Mouse (Mus musculus) kidney, postnatal 0 days (tissue): ENCODE measurements around the gene Tldc1. TPM values are rescaled to one million over a fixed set of nuclear protein-coding genes. Genes with fewer than 3 reads are reported as not detected.

Experiments used
- ATAC-seq: fragments of 200-750 bp; cut with Nextera tagmentation; replicated peaks from 2 replicates; pipeline ENCODE4 v1.8.0; 2017; ENCODE audit warnings: low read depth, moderate number of reproducible peaks, moderate TSS enrichment, moderate library complexity; ENCODE audit not compliant: low FRiP score
- DNase-seq: peaks from one replicate; pipeline ENCODE4 v3.0.0-alpha.2; 2016; ENCODE audit warnings: low spot score
- H3K27ac ChIP-seq: fragments of 300-500 bp; sonication (generic); 2 replicates; pipeline ENCODE4 v1.5.1; 2014; ENCODE audit warnings: mild to moderate bottlenecking
- H3K27me3 ChIP-seq: fragments of 300-500 bp; sonication (generic); 2 replicates; pipeline ENCODE4 v1.6.1; 2014; ENCODE audit warnings: low read length, mixed read lengths; ENCODE audit not compliant: insufficient read depth
- H3K36me3 ChIP-seq: fragments of 300-500 bp; sonication (generic); 2 replicates; pipeline ENCODE4 v1.6.1; 2014; ENCODE audit warnings: low read length, mixed read lengths; ENCODE audit not compliant: insufficient read depth
- H3K4me1 ChIP-seq: fragments of 300-500 bp; sonication (generic); replicated peaks from 2 replicates; pipeline ENCODE4 v1.6.1; 2014; ENCODE audit warnings: antibody characterized with exemption, low read length, mixed read lengths; ENCODE audit not compliant: insufficient read depth
- H3K4me2 ChIP-seq: fragments of 300-500 bp; sonication (generic); 2 replicates; pipeline ENCODE4 v1.6.1; 2014; ENCODE audit warnings: mild to moderate bottlenecking, low read length, moderate library complexity, mixed read lengths
- H3K4me3 ChIP-seq: fragments of 300-500 bp; sonication (generic); replicated peaks from 2 replicates; pipeline ENCODE4 v1.5.1; 2014; ENCODE audit warnings: low read depth, low read length
- H3K9ac ChIP-seq: fragments of 300-500 bp; sonication (generic); 2 replicates; pipeline ENCODE4 v1.6.1; 2014; ENCODE audit warnings: low read depth, low read length
- H3K9me3 ChIP-seq: fragments of 300-500 bp; sonication (generic); replicated peaks from 2 replicates; pipeline ENCODE4 v1.6.1; 2016; ENCODE audit warnings: low read length, inconsistent platforms, mixed read lengths
- CTCF ChIP-seq: IDR thresholded peaks from 2 replicates; pipeline ENCODE4 v1.5.1; 2016; ENCODE audit warnings: antibody characterized with exemption, low read depth, mild to moderate bottlenecking, moderate library complexity
- WGBS: fragments of 180-500 bp; shearing (Covaris S2); extraction: QIAGEN DNeasy Blood & Tissue Kit; methylation state at CpG from one replicate; pipeline ENCODE4 v1.1.7; 2014; 5-methylcytosine and 5-hydroxymethylcytosine counted together
- polyA plus RNA-seq: library from polyadenylated mRNA; unstranded; fragments of >200 nt; fragmentation: Nextera tagmentation; extraction: Ambion mirVana; gene quantifications from 2 replicates; pipeline ENCODE4 v1.2.1, GENCODE M21; 2015

Gene Tldc1
- polyA plus RNA-seq, 1 experiment from 2014 or later = 11.9 TPM

DNA sequence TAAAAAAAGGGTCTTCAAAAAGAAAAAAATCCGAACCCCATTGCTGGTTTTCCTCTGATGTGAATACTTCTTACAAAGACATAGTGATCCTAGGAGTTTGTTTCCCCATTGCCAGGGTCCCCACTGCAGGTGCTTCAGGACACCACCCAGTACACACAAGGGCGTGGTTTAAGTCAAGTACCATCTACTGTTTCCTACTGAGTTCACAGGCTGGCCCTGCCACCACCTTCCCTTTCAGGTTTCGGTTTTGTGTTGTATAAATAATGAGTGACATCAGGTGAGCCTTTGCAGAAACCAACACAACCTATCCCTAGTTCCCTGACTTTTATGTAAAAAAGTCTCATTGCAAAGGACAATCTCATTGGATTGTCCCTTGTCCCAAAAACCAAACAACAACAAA lies 17.4 kb upstream of the Tldc1 start:
- TF ChIP-seq CTCF = no peak
- H3K4me3 ChIP-seq = no peak overlapping the region

DNA sequence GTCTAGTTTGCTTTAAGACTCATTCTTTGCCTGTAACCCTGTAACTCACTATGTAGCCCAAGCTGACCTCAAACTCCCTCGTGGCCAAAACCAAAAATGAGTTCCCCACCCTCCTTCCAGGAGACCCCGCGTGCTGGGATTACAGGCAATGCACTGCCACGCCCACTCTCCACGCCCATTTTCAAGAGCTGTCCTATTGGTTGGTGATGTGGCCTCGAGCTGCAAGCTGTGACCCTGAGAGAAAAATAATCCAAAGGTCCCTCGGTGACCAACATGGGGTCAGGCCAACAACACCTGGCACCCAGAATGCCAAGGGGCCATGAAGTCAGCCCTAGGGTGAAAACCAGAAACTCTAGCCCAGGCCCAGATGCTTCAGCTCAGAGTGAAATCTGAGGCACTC lies 16.5 kb upstream of the Tldc1 start:
- DNase-seq (no peak), ATAC-seq (no peak)
- no peak for TF ChIP-seq CTCF
- Histone ChIP-seq H3K36me3 (no peaks in the 10 kb centered on the region), H3K4me1 (peaks cover 23% of the 10 kb centered on the region), H3K9ac (no peak overlapping the region), H3K27ac (no peak overlapping the region), H3K27me3 (no peaks in the 10 kb centered on the region), H3K4me3 (no peak overlapping the region), H3K4me2 (no peak overlapping the region), H3K9me3 (no peaks in the 10 kb centered on the region)
- WGBS = 27% methylated on average over 7 of the region's 7 CpGs

More for the DNA sequence above, 17.4 kb upstream of the Tldc1 start:
- Histone ChIP-seq H3K27ac (no peak overlapping the region), H3K4me1 (peaks cover 23% of the 10 kb centered on the region), H3K9ac (no peak overlapping the region), H3K27me3 (no peaks in the 10 kb centered on the region), H3K4me2 (no peak overlapping the region), H3K36me3 (no peaks in the 10 kb centered on the region), H3K9me3 (no peaks in the 10 kb centered on the region)
- 88% methylated on average over 3 of the region's 3 CpGs for WGBS
- DNase-seq (no peak), ATAC-seq (no peak)

DNA sequence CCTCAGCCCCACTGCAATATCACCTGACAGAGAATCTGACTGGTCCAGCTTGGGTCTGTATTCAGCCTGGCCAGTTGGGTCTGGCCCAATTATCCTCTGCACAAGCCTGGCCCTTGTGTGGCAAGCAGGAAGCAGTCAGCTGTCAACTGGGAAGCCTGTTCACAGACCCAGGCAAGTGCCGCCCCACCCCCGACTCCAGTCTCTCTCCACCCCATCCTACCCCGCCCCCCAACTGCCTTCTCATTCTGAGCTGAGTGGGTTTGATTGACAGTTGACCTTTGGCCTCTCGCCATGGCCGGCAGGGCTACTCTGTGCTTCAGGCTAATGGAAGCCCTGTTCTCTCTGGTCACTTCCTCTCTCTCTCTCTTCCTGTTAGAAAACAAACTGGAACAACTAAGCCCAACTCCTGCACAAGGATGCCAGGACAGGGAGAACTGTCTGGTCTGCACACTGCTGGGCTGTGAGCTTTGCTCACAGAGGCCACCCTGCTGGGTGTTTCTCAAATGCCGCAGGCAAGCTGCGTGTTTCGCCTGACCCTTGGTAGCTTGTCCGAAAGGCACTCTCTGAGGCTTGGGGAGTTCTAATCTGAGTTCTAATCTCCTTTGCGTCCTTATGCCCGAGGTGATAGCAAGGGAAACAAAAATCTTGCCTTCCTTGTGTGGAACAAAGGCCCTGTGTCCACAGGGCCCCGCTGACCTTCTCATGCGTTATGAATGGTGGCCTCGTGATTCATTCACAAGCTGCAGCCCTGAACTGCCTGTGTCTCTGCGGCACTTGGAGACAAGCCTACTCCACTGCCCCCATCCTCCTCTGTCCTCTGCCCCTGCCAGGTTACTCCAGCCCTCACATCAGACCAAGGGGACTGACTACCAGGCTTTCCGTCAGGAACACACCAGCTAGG lies 13.8 kb upstream of the Tldc1 start:
- H3K4me3 ChIP-seq = no peak overlapping the region
- peak; percentile 47 for ATAC-seq
- 0 out of 2 replicates have a peak, but pooled peaks cover 10% of the 10 kb centered on the region for H3K4me1 ChIP-seq

DNA sequence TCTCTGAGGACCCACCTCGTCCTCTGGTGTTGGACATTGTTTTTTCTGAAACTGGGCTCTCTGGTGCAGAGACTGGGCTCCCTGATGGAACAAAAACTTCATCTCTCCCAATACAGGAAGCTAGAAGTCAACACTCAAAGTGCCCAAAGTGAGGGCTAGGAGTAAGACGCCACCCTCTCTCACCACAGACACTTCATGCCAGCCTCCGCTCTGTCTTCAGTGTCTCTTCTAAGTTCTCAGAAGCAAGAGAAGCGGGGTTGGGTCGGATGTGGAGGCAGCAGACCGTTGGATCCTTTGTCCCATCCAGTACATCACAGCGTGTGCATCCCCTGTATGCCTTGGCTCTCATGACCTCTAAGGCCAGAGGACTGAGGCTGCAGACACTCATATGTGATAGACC lies 11.4 kb upstream of the Tldc1 start:
- no peak overlapping the region for H3K9ac ChIP-seq
- 0 out of 2 replicates have a peak, but pooled peaks cover 10% of the 10 kb centered on the region for H3K4me1 ChIP-seq
- no peak overlapping the region for H3K27ac ChIP-seq
- H3K36me3 ChIP-seq = no peaks in the 10 kb centered on the region
- H3K9me3 ChIP-seq = no peaks in the 10 kb centered on the region
- WGBS = 89% methylated on average over 7 of the region's 7 CpGs
- H3K4me2 ChIP-seq = no peak overlapping the region
- no peak overlapping the region for H3K4me3 ChIP-seq
- no peak for TF ChIP-seq CTCF
- DNase-seq (no peak), ATAC-seq (no peak)
- no peaks in the 10 kb centered on the region for H3K27me3 ChIP-seq

More for the DNA sequence above, 13.8 kb upstream of the Tldc1 start:
- H3K9ac ChIP-seq = no peak overlapping the region
- H3K36me3 ChIP-seq = no peaks in the 10 kb centered on the region
- no peaks in the 10 kb centered on the region for H3K27me3 ChIP-seq
- DNase-seq = peak; percentile 41
- no peak overlapping the region for H3K4me2 ChIP-seq
- no peak for TF ChIP-seq CTCF
- H3K27ac ChIP-seq = peak overlapping the region; percentile 47; the same call in 1 of the 2 replicates
- WGBS = 31% methylated on average over 16 of the region's 16 CpGs
- H3K9me3 ChIP-seq = no peaks in the 10 kb centered on the region

DNA sequence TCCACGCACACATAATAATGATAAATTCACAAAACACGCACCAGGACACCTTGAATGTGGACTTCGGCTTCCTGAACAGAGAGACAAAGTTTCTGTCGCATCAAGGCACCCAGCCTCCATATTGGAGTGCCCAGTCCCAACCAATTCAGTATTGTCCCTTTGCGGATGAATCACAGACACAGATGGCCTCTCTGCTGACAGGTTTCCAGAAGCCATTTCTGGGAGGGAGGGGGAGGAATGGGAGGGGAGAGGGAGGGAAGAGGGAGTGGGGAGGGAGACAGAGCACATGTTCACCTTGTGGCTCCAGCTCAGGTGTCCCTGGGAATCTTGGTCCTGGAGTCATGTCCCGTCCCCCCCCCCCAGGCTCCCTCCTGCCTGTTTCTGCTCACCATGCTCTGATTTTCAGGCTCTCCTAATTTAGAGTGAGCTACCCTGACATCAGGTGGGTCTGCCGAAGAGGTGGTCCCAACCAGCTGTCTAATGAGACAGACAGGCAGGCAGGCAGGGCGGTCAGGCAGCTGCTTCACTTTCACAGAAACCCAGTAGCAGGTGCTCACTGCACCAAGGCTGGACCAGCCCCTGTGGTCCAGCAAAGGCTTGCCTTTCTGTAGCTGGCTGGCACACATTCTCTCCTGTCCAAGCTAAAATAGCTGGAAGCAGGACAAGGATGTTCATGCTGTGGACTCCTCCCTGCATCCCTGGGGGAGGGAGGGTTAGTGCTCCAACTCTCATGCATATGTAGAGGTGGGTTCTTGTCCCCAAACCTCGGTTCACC lies 10.6 kb upstream of the Tldc1 start:
- no peak for ATAC-seq
- H3K36me3 ChIP-seq = no peaks in the 10 kb centered on the region
- H3K27ac ChIP-seq = no peak overlapping the region
- H3K9me3 ChIP-seq = no peaks in the 10 kb centered on the region
- H3K27me3 ChIP-seq = no peaks in the 10 kb centered on the region
- no peak overlapping the region for H3K4me3 ChIP-seq
- 84% methylated on average over 9 of the region's 9 CpGs for WGBS
- no peak overlapping the region for H3K9ac ChIP-seq
- no peak overlapping the region for H3K4me2 ChIP-seq
- TF ChIP-seq CTCF = no peak
- 0 out of 2 replicates have a peak, but pooled peaks cover 10% of the 10 kb centered on the region for H3K4me1 ChIP-seq
- DNase-seq = no peak

DNA sequence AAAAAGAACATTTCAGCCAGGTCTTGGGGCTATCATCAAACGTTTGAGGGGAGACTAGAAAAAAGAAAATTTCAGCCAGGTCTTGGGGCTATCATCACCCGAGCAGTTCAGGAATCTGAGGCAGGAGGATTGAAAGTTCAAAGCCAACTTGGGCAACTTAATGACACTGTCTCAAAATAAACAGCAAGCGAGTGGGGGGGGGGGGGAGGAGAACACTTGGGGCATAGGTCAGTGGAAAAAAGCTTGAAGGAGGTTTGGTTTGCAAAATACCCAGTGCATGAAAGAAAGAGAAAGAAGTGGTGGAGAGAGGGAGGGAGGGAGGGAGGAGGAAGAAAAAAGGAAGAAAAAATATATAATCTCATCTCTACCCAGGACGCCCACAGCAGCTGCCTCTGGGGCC lies 9.1 kb upstream of the Tldc1 start:
- H3K4me1 ChIP-seq = 0 out of 2 replicates have a peak, but pooled peaks cover 10% of the 10 kb centered on the region
- no peaks in the 10 kb centered on the region for H3K9me3 ChIP-seq
- no peak overlapping the region for H3K27ac ChIP-seq
- TF ChIP-seq CTCF = no peak
- H3K4me3 ChIP-seq = no peak overlapping the region
- WGBS = 35% methylated on average over 4 of the region's 4 CpGs
- no peak for ATAC-seq
- DNase-seq = no peak
- H3K9ac ChIP-seq = no peak overlapping the region
- no peaks in the 10 kb centered on the region for H3K36me3 ChIP-seq
- H3K4me2 ChIP-seq = no peak overlapping the region
- H3K27me3 ChIP-seq = no peaks in the 10 kb centered on the region
